Mouse (Mus musculus): ENCODE data around the gene Kcnj12.

GRCm38 (mm10) chr11:61021676-61022549, 451 bp upstream of the Kcnj12 start:
- TF ChIP-seq GATA1 (IDR thresholded peaks at IDR 0.05; ENCODE audit: borderline replicate concordance, low read length) (no peak), FLI1 (IDR thresholded peaks at IDR 0.05; ENCODE audit: low read length) (no peak)
